Mouse (Mus musculus) stomach, embryonic 14.5 days (tissue): ENCODE results near the gene Cryl1. TPM values are rescaled to one million over a fixed set of nuclear protein-coding genes. Genes with fewer than 3 reads are reported as not detected.

Experiments
- ATAC-seq: fragments of 200-750 bp; cut with Nextera tagmentation; 2 replicates; pipeline ENCODE4 v1.8.0; 2017; ENCODE audit warnings: low read depth, moderate TSS enrichment; ENCODE audit not compliant: insufficient number of reproducible peaks, insufficient read depth, low FRiP score
- H3K27ac ChIP-seq: fragments of 300-500 bp; sonication (generic); 2 replicates; pipeline ENCODE4 v1.5.1; 2014; ENCODE audit warnings: mild to moderate bottlenecking, low read length, moderate library complexity, mixed read lengths
- H3K27me3 ChIP-seq: fragments of 300-500 bp; sonication (generic); 2 replicates; pipeline ENCODE4 v1.6.1; 2014; ENCODE audit warnings: low read length, control low read depth, mixed read lengths; ENCODE audit not compliant: control insufficient read depth, insufficient read depth
- H3K36me3 ChIP-seq: fragments of 300-500 bp; sonication (generic); 2 replicates; pipeline ENCODE4 v1.6.1; 2014; ENCODE audit warnings: mild to moderate bottlenecking, control low read depth, low read length, moderate library complexity, mixed read lengths; ENCODE audit not compliant: control insufficient read depth, insufficient read depth
- H3K4me1 ChIP-seq: fragments of 300-500 bp; sonication (generic); 2 replicates; pipeline ENCODE4 v1.6.1; 2014; ENCODE audit warnings: low read length, control low read depth, mixed read lengths; ENCODE audit not compliant: control insufficient read depth, insufficient read depth
- H3K4me2 ChIP-seq: fragments of 300-500 bp; sonication (generic); replicated peaks from 2 replicates; pipeline ENCODE4 v1.6.1; 2014; ENCODE audit warnings: low read depth, low read length, control low read depth
- H3K4me3 ChIP-seq: fragments of 300-500 bp; sonication (generic); 2 replicates; pipeline ENCODE4 v1.5.1; 2014; ENCODE audit warnings: low read depth, low read length, control low read depth
- H3K9ac ChIP-seq: fragments of 300-500 bp; sonication (generic); replicated peaks from 2 replicates; pipeline ENCODE4 v1.6.1; 2014; ENCODE audit warnings: low read depth, mild to moderate bottlenecking, control low read depth, low read length, moderate library complexity, mixed read lengths
- H3K9me3 ChIP-seq: fragments of 300-500 bp; sonication (generic); 2 replicates; pipeline ENCODE4 v1.6.1; 2016; ENCODE audit warnings: low read depth, low read length, control low read depth; ENCODE audit not compliant: control insufficient read depth
- WGBS: fragments of 180-500 bp; shearing (Covaris S2); extraction: QIAGEN DNeasy Blood & Tissue Kit; methylation state at CpG from one replicate; pipeline ENCODE4 v1.1.7; 2014; 5-methylcytosine and 5-hydroxymethylcytosine counted together
- polyA plus RNA-seq: library from polyadenylated mRNA; unstranded; fragments of >200 nt; fragmentation: Nextera tagmentation; extraction: Ambion mirVana; gene quantifications from 2 replicates; pipeline ENCODE4 v1.2.1, GENCODE M21; 2014

Cryl1 gene
- polyA plus RNA-seq, 1 experiment from 2014 or later: 31.9 TPM

GRCm38 (mm10) chr14:57289105-57289504 is 109.2 kb downstream of the Cryl1 start:
- H3K9ac ChIP-seq: no peak overlapping the region
- H3K4me3 ChIP-seq: no peak overlapping the region
- H3K4me2 ChIP-seq: no peak overlapping the region
- H3K27ac ChIP-seq: no peak overlapping the region
- no peaks in the 10 kb centered on the region for H3K36me3 ChIP-seq
- no peaks in the 10 kb centered on the region for H3K4me1 ChIP-seq
- no peaks in the 10 kb centered on the region for H3K27me3 ChIP-seq
- H3K9me3 ChIP-seq: no peaks in the 10 kb centered on the region
- 76% methylated on average over 9 of the region's 9 CpGs for WGBS
- ATAC-seq: no peak

- Histone ChIP-seq H3K9me3 (no peaks in the 10 kb centered on the region), H3K4me2 (no peak overlapping the region), H3K27ac (no peak overlapping the region), H3K4me3 (no peak overlapping the region), H3K27me3 (no peaks in the 10 kb centered on the region), H3K36me3 (no peaks in the 10 kb centered on the region), H3K4me1 (peaks cover 4% of the 10 kb centered on the region; the same call in 1 of the 2 replicates), H3K9ac (no peak overlapping the region)
- 28% methylated on average over 5 of the region's 5 CpGs for WGBS
- no peak for ATAC-seq
These were observed 114.5 kb downstream of the Cryl1 start for GRCm38 (mm10) chr14:57283816-57284215.

- Histone ChIP-seq H3K4me2 (no peak overlapping the region), H3K4me3 (no peak overlapping the region), H3K27me3 (no peaks in the 10 kb centered on the region), H3K9me3 (no peaks in the 10 kb centered on the region), H3K36me3 (no peaks in the 10 kb centered on the region), H3K4me1 (peaks cover 4% of the 10 kb centered on the region; the same call in 1 of the 2 replicates), H3K27ac (no peak overlapping the region), H3K9ac (no peak overlapping the region)
- no peak for ATAC-seq
- WGBS: 19% methylated on average over 2 of the region's 2 CpGs
These were observed 115.7 kb downstream of the Cryl1 start for GRCm38 (mm10) chr14:57282591-57282990.

GRCm38 (mm10) chr14:57280835-57281234 is 117.5 kb downstream of the Cryl1 start:
- H3K36me3 ChIP-seq: no peaks in the 10 kb centered on the region
- WGBS: 90% methylated on average over 3 of the region's 3 CpGs
- H3K4me3 ChIP-seq: no peak overlapping the region
- no peak overlapping the region for H3K9ac ChIP-seq
- no peak overlapping the region for H3K27ac ChIP-seq
- no peaks in the 10 kb centered on the region for H3K9me3 ChIP-seq
- peaks cover 4% of the 10 kb centered on the region; the same call in 1 of the 2 replicates for H3K4me1 ChIP-seq
- ATAC-seq: no peak
- no peak overlapping the region for H3K4me2 ChIP-seq
- H3K27me3 ChIP-seq: no peaks in the 10 kb centered on the region

GRCm38 (mm10) chr14:57276481-57277012 is 121.8 kb downstream of the Cryl1 start:
- Histone ChIP-seq H3K4me1 (no peaks in the 10 kb centered on the region), H3K27me3 (no peaks in the 10 kb centered on the region), H3K9ac (no peak overlapping the region), H3K4me2 (no peak overlapping the region), H3K9me3 (no peaks in the 10 kb centered on the region), H3K27ac (no peak overlapping the region), H3K36me3 (no peaks in the 10 kb centered on the region), H3K4me3 (no peak overlapping the region)
- 66% methylated on average over 7 of the region's 7 CpGs for WGBS
- ATAC-seq: no peak

GRCm38 (mm10) chr14:57272341-57272740 is 126.0 kb downstream of the Cryl1 start:
- Histone ChIP-seq H3K9me3 (no peaks in the 10 kb centered on the region), H3K36me3 (no peaks in the 10 kb centered on the region), H3K27ac (no peak overlapping the region), H3K4me2 (no peak overlapping the region), H3K27me3 (no peaks in the 10 kb centered on the region), H3K4me3 (no peak overlapping the region), H3K9ac (no peak overlapping the region), H3K4me1 (no peaks in the 10 kb centered on the region)
- 86% methylated on average over 1 of the region's 1 CpGs for WGBS
- ATAC-seq: no peak

GRCm38 (mm10) chr14:57271861-57272260 is 126.5 kb downstream of the Cryl1 start:
- no peaks in the 10 kb centered on the region for H3K27me3 ChIP-seq
- no peak overlapping the region for H3K4me3 ChIP-seq
- no peak overlapping the region for H3K27ac ChIP-seq
- H3K9ac ChIP-seq: no peak overlapping the region
- no peaks in the 10 kb centered on the region for H3K36me3 ChIP-seq
- no peak overlapping the region for H3K4me2 ChIP-seq
- ATAC-seq: no peak
- whole genome bisulfite sequencing: 82% methylated on average over 1 of the region's 1 CpGs
- H3K4me1 ChIP-seq: no peaks in the 10 kb centered on the region
- H3K9me3 ChIP-seq: no peaks in the 10 kb centered on the region

GRCm38 (mm10) chr14:57268900-57269299 is 129.4 kb downstream of the Cryl1 start:
- no peaks in the 10 kb centered on the region for H3K36me3 ChIP-seq
- no peak overlapping the region for H3K27ac ChIP-seq
- H3K4me3 ChIP-seq: no peak overlapping the region
- H3K9me3 ChIP-seq: no peaks in the 10 kb centered on the region
- H3K4me1 ChIP-seq: no peaks in the 10 kb centered on the region
- WGBS: 80% methylated on average over 3 of the region's 3 CpGs
- no peak overlapping the region for H3K9ac ChIP-seq
- no peak for ATAC-seq
- no peak overlapping the region for H3K4me2 ChIP-seq
- H3K27me3 ChIP-seq: no peaks in the 10 kb centered on the region

- WGBS: 85% methylated on average over 3 of the region's 3 CpGs
- Histone ChIP-seq H3K27me3 (no peaks in the 10 kb centered on the region), H3K36me3 (no peaks in the 10 kb centered on the region), H3K4me2 (no peak overlapping the region), H3K9ac (no peak overlapping the region), H3K4me1 (no peaks in the 10 kb centered on the region), H3K4me3 (no peak overlapping the region), H3K9me3 (no peaks in the 10 kb centered on the region), H3K27ac (no peak overlapping the region)
- ATAC-seq: no peak
These were observed 130.0 kb downstream of the Cryl1 start for GRCm38 (mm10) chr14:57268344-57268743.
